Mouse (Mus musculus): ENCODE data around the gene Oaz1. TPM values are rescaled to one million over a fixed set of nuclear protein-coding genes. Genes with fewer than 3 reads are reported as not detected.
A peak's percentile ranks its signal among the peaks of the same experiment; 100 is the strongest.

Oaz1 gene
- polyA plus RNA-seq, 1 experiment, result 1,494 TPM

- H3K79me2 ChIP-seq (ENCODE audit: control insufficient read depth, insufficient read depth), result peaks cover 73% of the 10 kb centered on the region
- H3K36me3 ChIP-seq (ENCODE audit: control insufficient read depth, insufficient read depth), result peaks cover 27% of the 10 kb centered on the region
- peaks cover 35% of the 10 kb centered on the region for H3K79me3 ChIP-seq (ENCODE audit: low read depth)
- H3ac ChIP-seq (ENCODE audit: control insufficient read depth, insufficient read length, low read depth), result peak overlapping the region; percentile 80
- peak overlapping the region; percentile 98 for H3K4me3 ChIP-seq (ENCODE audit: insufficient read depth, poor library complexity, severe bottlenecking)
- TF ChIP-seq FOSL1 (IDR thresholded peaks at IDR 0.05; ENCODE audit: insufficient read depth, low read length, poor library complexity, severe bottlenecking) (no peak), MYOD1 (IDR thresholded peaks at IDR 0.05; ENCODE audit: control insufficient read depth, insufficient read length, low read depth) (no peak), MYOG (IDR thresholded peaks at IDR 0.05; ENCODE audit: control insufficient read depth, extremely low read depth, insufficient read length) (no peak), USF1 (IDR thresholded peaks at IDR 0.05; ENCODE audit: low read depth) (no peak), CTCF (IDR thresholded peaks at IDR 0.05; ENCODE audit: control insufficient read depth, insufficient read depth, insufficient read length) (no peak), MAX (IDR thresholded peaks at IDR 0.05) (no peak)
- no peaks in the 10 kb centered on the region for H3K27me3 ChIP-seq (ENCODE audit: control insufficient read depth, insufficient read depth, insufficient read length)
These were observed 29.3 kb downstream of the Oaz1 start for GRCm38 (mm10) chr10:80855749-80856073.

GRCm38 (mm10) chr10:80856267-80856666, 29.8 kb downstream of the Oaz1 start:
- Histone ChIP-seq H3K79me2 (ENCODE audit: control insufficient read depth, insufficient read depth) (peaks cover 73% of the 10 kb centered on the region), H3ac (ENCODE audit: control insufficient read depth, insufficient read length, low read depth) (no peak overlapping the region), H3K27me3 (ENCODE audit: control insufficient read depth, insufficient read depth, insufficient read length) (no peaks in the 10 kb centered on the region), H3K36me3 (ENCODE audit: control insufficient read depth, insufficient read depth) (peaks cover 21% of the 10 kb centered on the region), H3K4me3 (ENCODE audit: insufficient read depth, poor library complexity, severe bottlenecking) (peak overlapping the region; percentile 98), H3K79me3 (ENCODE audit: low read depth) (peaks cover 35% of the 10 kb centered on the region)
- TF ChIP-seq MYOG (IDR thresholded peaks at IDR 0.05; ENCODE audit: control insufficient read depth, extremely low read depth, insufficient read length) (no peak), MYOD1 (IDR thresholded peaks at IDR 0.05; ENCODE audit: control insufficient read depth, insufficient read length, low read depth) (no peak), MAX (IDR thresholded peaks at IDR 0.05) (peak; percentile 94), CEBPB (IDR thresholded peaks at IDR 0.05; ENCODE audit: low read depth) (no peak), CTCF (IDR thresholded peaks at IDR 0.05; ENCODE audit: control insufficient read depth, insufficient read depth, insufficient read length) (no peak), USF1 (IDR thresholded peaks at IDR 0.05; ENCODE audit: low read depth) (peak; percentile 31), FOSL1 (IDR thresholded peaks at IDR 0.05; ENCODE audit: insufficient read depth, low read length, poor library complexity, severe bottlenecking) (no peak)

GRCm38 (mm10) chr10:80856908-80857307, 30.5 kb downstream of the Oaz1 start:
- Histone ChIP-seq H3K27me3 (ENCODE audit: control insufficient read depth, insufficient read depth, insufficient read length) (no peaks in the 10 kb centered on the region), H3K36me3 (ENCODE audit: control insufficient read depth, insufficient read depth) (peaks cover 18% of the 10 kb centered on the region), H3K4me3 (ENCODE audit: insufficient read depth, poor library complexity, severe bottlenecking) (no peak overlapping the region), H3K79me3 (ENCODE audit: low read depth) (peaks cover 35% of the 10 kb centered on the region), H3K79me2 (ENCODE audit: control insufficient read depth, insufficient read depth) (peaks cover 73% of the 10 kb centered on the region), H3ac (ENCODE audit: control insufficient read depth, insufficient read length, low read depth) (peak overlapping the region; percentile 5)
- no peak for TF ChIP-seq MAX (IDR thresholded peaks at IDR 0.05)
- no peak for TF ChIP-seq USF1 (IDR thresholded peaks at IDR 0.05; ENCODE audit: low read depth)
- TF ChIP-seq MYOD1 (IDR thresholded peaks at IDR 0.05; ENCODE audit: control insufficient read depth, insufficient read length, low read depth), result no peak
- no peak for TF ChIP-seq FOSL1 (IDR thresholded peaks at IDR 0.05; ENCODE audit: insufficient read depth, low read length, poor library complexity, severe bottlenecking)
- TF ChIP-seq CEBPB (IDR thresholded peaks at IDR 0.05; ENCODE audit: low read depth), result no peak
- no peak for TF ChIP-seq CTCF (IDR thresholded peaks at IDR 0.05; ENCODE audit: control insufficient read depth, insufficient read depth, insufficient read length)
- no peak for TF ChIP-seq MYOG (IDR thresholded peaks at IDR 0.05; ENCODE audit: control insufficient read depth, extremely low read depth, insufficient read length)

- H3K4me3 ChIP-seq (ENCODE audit: insufficient read depth, poor library complexity, severe bottlenecking), result no peak overlapping the region
- H3K79me2 ChIP-seq (ENCODE audit: control insufficient read depth, insufficient read depth), result peaks cover 73% of the 10 kb centered on the region
- no peak overlapping the region for H3ac ChIP-seq (ENCODE audit: control insufficient read depth, insufficient read length, low read depth)
- peaks cover 35% of the 10 kb centered on the region for H3K79me3 ChIP-seq (ENCODE audit: low read depth)
- H3K36me3 ChIP-seq (ENCODE audit: control insufficient read depth, insufficient read depth), result peaks cover 15% of the 10 kb centered on the region
- no peak for TF ChIP-seq MYOD1 (IDR thresholded peaks at IDR 0.05; ENCODE audit: control insufficient read depth, insufficient read length, low read depth)
- TF ChIP-seq MAX (IDR thresholded peaks at IDR 0.05), result no peak
- no peak for TF ChIP-seq CEBPB (IDR thresholded peaks at IDR 0.05; ENCODE audit: low read depth)
- TF ChIP-seq USF1 (IDR thresholded peaks at IDR 0.05; ENCODE audit: low read depth), result no peak
- TF ChIP-seq FOSL1 (IDR thresholded peaks at IDR 0.05; ENCODE audit: insufficient read depth, low read length, poor library complexity, severe bottlenecking), result no peak
- no peak for TF ChIP-seq MYOG (IDR thresholded peaks at IDR 0.05; ENCODE audit: control insufficient read depth, extremely low read depth, insufficient read length)
- no peak for TF ChIP-seq CTCF (IDR thresholded peaks at IDR 0.05; ENCODE audit: control insufficient read depth, insufficient read depth, insufficient read length)
- H3K27me3 ChIP-seq (ENCODE audit: control insufficient read depth, insufficient read depth, insufficient read length), result no peaks in the 10 kb centered on the region
These were observed 30.9 kb downstream of the Oaz1 start for GRCm38 (mm10) chr10:80857386-80857785.

GRCm38 (mm10) chr10:80857848-80858247, 31.4 kb downstream of the Oaz1 start:
- H3K79me2 ChIP-seq (ENCODE audit: control insufficient read depth, insufficient read depth), result peaks cover 71% of the 10 kb centered on the region
- H3K27me3 ChIP-seq (ENCODE audit: control insufficient read depth, insufficient read depth, insufficient read length), result no peaks in the 10 kb centered on the region
- peaks cover 34% of the 10 kb centered on the region for H3K79me3 ChIP-seq (ENCODE audit: low read depth)
- peaks cover 12% of the 10 kb centered on the region for H3K36me3 ChIP-seq (ENCODE audit: control insufficient read depth, insufficient read depth)
- H3ac ChIP-seq (ENCODE audit: control insufficient read depth, insufficient read length, low read depth), result no peak overlapping the region
- no peak overlapping the region for H3K4me3 ChIP-seq (ENCODE audit: insufficient read depth, poor library complexity, severe bottlenecking)
- TF ChIP-seq FOSL1 (IDR thresholded peaks at IDR 0.05; ENCODE audit: insufficient read depth, low read length, poor library complexity, severe bottlenecking) (no peak), CTCF (IDR thresholded peaks at IDR 0.05; ENCODE audit: control insufficient read depth, insufficient read depth, insufficient read length) (no peak), MYOG (IDR thresholded peaks at IDR 0.05; ENCODE audit: control insufficient read depth, extremely low read depth, insufficient read length) (no peak), CEBPB (IDR thresholded peaks at IDR 0.05; ENCODE audit: low read depth) (no peak), MAX (IDR thresholded peaks at IDR 0.05) (no peak)

GRCm38 (mm10) chr10:80858350-80858935, 32.0 kb downstream of the Oaz1 start:
- Histone ChIP-seq H3K79me2 (ENCODE audit: control insufficient read depth, insufficient read depth) (peaks cover 65% of the 10 kb centered on the region), H3K36me3 (ENCODE audit: control insufficient read depth, insufficient read depth) (peaks cover 7% of the 10 kb centered on the region), H3K4me3 (ENCODE audit: insufficient read depth, poor library complexity, severe bottlenecking) (no peak overlapping the region), H3K79me3 (ENCODE audit: low read depth) (peaks cover 31% of the 10 kb centered on the region), H3ac (ENCODE audit: control insufficient read depth, insufficient read length, low read depth) (no peak overlapping the region), H3K27me3 (ENCODE audit: control insufficient read depth, insufficient read depth, insufficient read length) (no peaks in the 10 kb centered on the region)
- no peak for TF ChIP-seq FOSL1 (IDR thresholded peaks at IDR 0.05; ENCODE audit: insufficient read depth, low read length, poor library complexity, severe bottlenecking)
- no peak for TF ChIP-seq CEBPB (IDR thresholded peaks at IDR 0.05; ENCODE audit: low read depth)
- TF ChIP-seq MAX (IDR thresholded peaks at IDR 0.05), result no peak
